Mouse (Mus musculus): ENCODE data around the gene Grrp1. TPM values are rescaled to one million over a fixed set of nuclear protein-coding genes. Genes with fewer than 3 reads are reported as not detected.
"Not testable (repeated sequence)": the region's sequence is repeated elsewhere in the genome, so short reads cannot be mapped to it uniquely, and the experiment has no call there.

Gene Grrp1
- total RNA-seq (2014; rRNA removed): 13.7 and 18.4 TPM in 2 replicates
- 11.1 and 12.2 TPM in 2 replicates for polyA plus RNA-seq (2015; fragmentation: Nextera tagmentation; extraction: Ambion mirVana)

DNA sequence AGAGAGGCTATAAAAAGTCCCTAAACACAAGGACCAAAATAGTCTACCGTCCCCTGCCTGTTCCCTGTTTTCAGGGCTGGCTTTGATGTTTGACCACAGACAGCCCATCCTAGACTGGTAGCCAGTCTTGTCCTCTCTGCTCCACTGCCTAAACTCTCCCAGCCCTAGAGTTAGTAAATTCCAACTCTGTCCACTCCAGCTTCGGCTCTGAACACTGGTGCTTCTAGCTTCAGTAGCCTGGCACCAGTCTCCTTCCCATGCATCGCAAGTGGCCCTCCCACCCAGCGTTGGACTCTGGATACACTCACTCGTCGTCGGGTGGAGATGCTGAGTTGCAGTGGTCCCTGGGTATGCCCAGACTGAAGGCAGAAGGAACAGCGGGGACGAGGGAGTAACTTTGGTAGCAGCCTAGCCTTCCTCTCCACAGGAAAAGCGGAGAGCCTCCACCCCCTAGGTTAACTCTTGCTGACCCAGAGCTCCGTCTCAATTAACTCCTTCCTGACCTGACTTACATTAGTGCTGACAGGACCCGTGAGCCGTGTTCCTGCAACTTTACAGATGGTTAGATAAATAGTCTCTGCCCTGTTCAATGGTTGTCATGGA lies at the start of gene Grrp1:
Gene Grrp1 (minus strand): TSS at position 385 of the 603 bp plus-strand sequence.
- 2% methylated on average over 13 of the region's 13 CpGs for WGBS
- ATAC-seq (no peak), DNase-seq (ENCODE audit: low spot score) (peak; percentile 16)
- Histone ChIP-seq H3K9me3 (ENCODE audit: low read length) (no peaks in the 10 kb centered on the region), H3K9ac (replicated peaks; ENCODE audit: low read length) (no peak within 1 kb of the TSS), H3K4me2 (ENCODE audit: low read depth, low read length) (peak within 1 kb of the TSS; percentile 36), H3K27me3 (ENCODE audit: insufficient read depth, low read length) (peaks cover 15% of the 10 kb centered on the region), H3K36me3 (ENCODE audit: insufficient read depth, low read length) (no peaks in the 10 kb centered on the region), H3K27ac (peak within 1 kb of the TSS; percentile 46; the same call in 1 of the 2 replicates), H3K4me1 (ENCODE audit: insufficient read depth, low read length) (peaks cover 17% of the 10 kb centered on the region), H3K4me3 (ENCODE audit: low read length) (peak within 1 kb of the TSS; percentile 52)
- TF ChIP-seq CTCF (IDR thresholded peaks at IDR 0.05; ENCODE audit: low read depth): no peak

- Histone ChIP-seq H3K4me2 (ENCODE audit: low read depth, low read length) (no peak overlapping the region), H3K27me3 (ENCODE audit: insufficient read depth, low read length) (no peaks in the 10 kb centered on the region), H3K36me3 (ENCODE audit: insufficient read depth, low read length) (no peaks in the 10 kb centered on the region), H3K4me1 (ENCODE audit: insufficient read depth, low read length) (no peaks in the 10 kb centered on the region), H3K9ac (replicated peaks; ENCODE audit: low read length) (no peak overlapping the region), H3K27ac (no peak overlapping the region), H3K9me3 (ENCODE audit: low read length) (no peaks in the 10 kb centered on the region), H3K4me3 (ENCODE audit: low read length) (no peak overlapping the region)
- ATAC-seq (no peak), DNase-seq (ENCODE audit: low spot score) (no peak)
- WGBS: 80% methylated on average over 4 of the region's 5 CpGs
- no peak for TF ChIP-seq CTCF (IDR thresholded peaks at IDR 0.05; ENCODE audit: low read depth)
Observed at GRCm38 (mm10) chr4:134302084-134302483, 48.2 kb upstream of the Grrp1 start.

DNA sequence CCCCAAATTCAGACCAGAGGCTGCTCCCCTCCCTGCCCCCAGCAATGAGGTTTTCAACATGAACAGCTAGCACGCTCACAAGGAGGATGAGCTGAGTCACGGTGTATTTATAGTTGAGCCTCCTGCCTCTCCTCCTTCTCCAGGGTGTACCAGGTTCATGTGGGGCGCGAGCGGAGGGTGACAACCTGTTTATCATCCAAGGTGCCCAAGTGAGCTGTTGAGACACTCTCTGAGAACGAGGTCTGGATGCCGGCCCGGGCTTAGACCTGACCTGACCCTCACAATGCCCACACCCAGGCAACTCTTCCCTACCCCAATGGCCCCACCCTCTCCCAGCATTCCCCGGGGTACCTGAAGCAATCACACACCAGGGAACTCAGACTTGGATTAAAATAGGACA lies 46.4 kb upstream of the Grrp1 start:
- H3K36me3 ChIP-seq (ENCODE audit: insufficient read depth, low read length): no peaks in the 10 kb centered on the region
- no peaks in the 10 kb centered on the region for H3K27me3 ChIP-seq (ENCODE audit: insufficient read depth, low read length)
- 72% methylated on average over 9 of the region's 9 CpGs for WGBS
- no peak overlapping the region for H3K4me3 ChIP-seq (ENCODE audit: low read length)
- no peaks in the 10 kb centered on the region for H3K9me3 ChIP-seq (ENCODE audit: low read length)
- no peaks in the 10 kb centered on the region for H3K4me1 ChIP-seq (ENCODE audit: insufficient read depth, low read length)
- no peak for ATAC-seq
- H3K4me2 ChIP-seq (ENCODE audit: low read depth, low read length): no peak overlapping the region
- H3K27ac ChIP-seq: no peak overlapping the region
- TF ChIP-seq CTCF (IDR thresholded peaks at IDR 0.05; ENCODE audit: low read depth): no peak
- no peak overlapping the region for H3K9ac ChIP-seq (replicated peaks; ENCODE audit: low read length)
- DNase-seq (ENCODE audit: low spot score): no peak

GRCm38 (mm10) chr4:134299498-134299810 lies 45.5 kb upstream of the Grrp1 start:
- no peak for DNase-seq (ENCODE audit: low spot score)
- no peak overlapping the region for H3K9ac ChIP-seq (replicated peaks; ENCODE audit: low read length)
- H3K36me3 ChIP-seq (ENCODE audit: insufficient read depth, low read length): no peaks in the 10 kb centered on the region
- H3K27ac ChIP-seq: no peak overlapping the region
- H3K4me2 ChIP-seq (ENCODE audit: low read depth, low read length): no peak overlapping the region
- 53% methylated on average over 4 of the region's 4 CpGs for WGBS
- TF ChIP-seq CTCF (IDR thresholded peaks at IDR 0.05; ENCODE audit: low read depth): no peak
- H3K9me3 ChIP-seq (ENCODE audit: low read length): no peaks in the 10 kb centered on the region
- no peaks in the 10 kb centered on the region for H3K4me1 ChIP-seq (ENCODE audit: insufficient read depth, low read length)
- ATAC-seq: no peak
- H3K27me3 ChIP-seq (ENCODE audit: insufficient read depth, low read length): no peaks in the 10 kb centered on the region
- no peak overlapping the region for H3K4me3 ChIP-seq (ENCODE audit: low read length)

- WGBS: 80% methylated on average over 19 of the region's 19 CpGs
- no peaks in the 10 kb centered on the region for H3K4me1 ChIP-seq (ENCODE audit: insufficient read depth, low read length)
- ATAC-seq (no peak), DNase-seq (ENCODE audit: low spot score) (no peak)
- H3K9ac ChIP-seq (replicated peaks; ENCODE audit: low read length): no peak overlapping the region
- no peak overlapping the region for H3K4me3 ChIP-seq (ENCODE audit: low read length)
- no peak for TF ChIP-seq CTCF (IDR thresholded peaks at IDR 0.05; ENCODE audit: low read depth)
- H3K9me3 ChIP-seq (ENCODE audit: low read length): no peaks in the 10 kb centered on the region
- no peaks in the 10 kb centered on the region for H3K36me3 ChIP-seq (ENCODE audit: insufficient read depth, low read length)
- H3K4me2 ChIP-seq (ENCODE audit: low read depth, low read length): no peak overlapping the region
- no peak overlapping the region for H3K27ac ChIP-seq
- H3K27me3 ChIP-seq (ENCODE audit: insufficient read depth, low read length): no peaks in the 10 kb centered on the region
Observed at GRCm38 (mm10) chr4:134298626-134299497, 45.0 kb upstream of the Grrp1 start.

GRCm38 (mm10) chr4:134297369-134297768 lies 43.5 kb upstream of the Grrp1 start:
- 93% methylated on average over 8 of the region's 8 CpGs for WGBS
- H3K36me3 ChIP-seq (ENCODE audit: insufficient read depth, low read length): no peaks in the 10 kb centered on the region
- H3K4me1 ChIP-seq (ENCODE audit: insufficient read depth, low read length): no peaks in the 10 kb centered on the region
- H3K27ac ChIP-seq: no peak overlapping the region
- no peak overlapping the region for H3K9ac ChIP-seq (replicated peaks; ENCODE audit: low read length)
- no peak overlapping the region for H3K4me3 ChIP-seq (ENCODE audit: low read length)
- no peaks in the 10 kb centered on the region for H3K9me3 ChIP-seq (ENCODE audit: low read length)
- H3K4me2 ChIP-seq (ENCODE audit: low read depth, low read length): no peak overlapping the region
- no peaks in the 10 kb centered on the region for H3K27me3 ChIP-seq (ENCODE audit: insufficient read depth, low read length)
- ATAC-seq (no peak), DNase-seq (ENCODE audit: low spot score) (no peak)
- no peak for TF ChIP-seq CTCF (IDR thresholded peaks at IDR 0.05; ENCODE audit: low read depth)

DNA sequence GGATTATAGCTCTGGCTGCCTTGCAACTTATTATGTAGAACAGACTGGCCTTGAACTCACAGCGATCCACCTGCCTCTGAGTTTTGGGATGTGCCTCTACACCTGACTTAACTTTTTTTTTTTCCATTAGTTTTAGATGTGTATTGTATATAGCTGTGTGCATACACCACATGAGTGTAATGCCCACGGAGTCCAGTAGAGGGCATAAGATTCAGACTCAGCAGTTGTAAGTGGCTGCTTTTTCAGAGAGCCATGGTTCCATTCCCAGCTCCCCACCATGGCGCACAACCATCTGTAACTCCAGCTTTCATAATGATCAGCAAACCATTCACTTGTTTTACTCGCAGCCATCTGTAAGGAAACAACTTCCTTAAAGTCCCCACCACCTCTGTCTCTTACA lies 42.6 kb upstream of the Grrp1 start:
- whole genome bisulfite sequencing: 94% methylated on average over 4 of the region's 4 CpGs
- Histone ChIP-seq H3K4me1 (ENCODE audit: insufficient read depth, low read length) (no peaks in the 10 kb centered on the region), H3K36me3 (ENCODE audit: insufficient read depth, low read length) (no peaks in the 10 kb centered on the region), H3K4me2 (ENCODE audit: low read depth, low read length) (no peak overlapping the region), H3K9me3 (ENCODE audit: low read length) (no peaks in the 10 kb centered on the region), H3K4me3 (ENCODE audit: low read length) (no peak overlapping the region), H3K27me3 (ENCODE audit: insufficient read depth, low read length) (no peaks in the 10 kb centered on the region), H3K27ac (no peak overlapping the region), H3K9ac (replicated peaks; ENCODE audit: low read length) (no peak overlapping the region)
- ATAC-seq (no peak), DNase-seq (ENCODE audit: low spot score) (no peak)
- TF ChIP-seq CTCF (IDR thresholded peaks at IDR 0.05; ENCODE audit: low read depth): 0 out of 2 replicates have a peak, but pooled peaks have one; percentile 1

- H3K4me3 ChIP-seq (ENCODE audit: low read length); H3K4me1 ChIP-seq (ENCODE audit: insufficient read depth, low read length); H3K9ac ChIP-seq (replicated peaks; ENCODE audit: low read length); H3K27ac ChIP-seq; H3K9me3 ChIP-seq (ENCODE audit: low read length); H3K36me3 ChIP-seq (ENCODE audit: insufficient read depth, low read length); H3K4me2 ChIP-seq (ENCODE audit: low read depth, low read length); H3K27me3 ChIP-seq (ENCODE audit: insufficient read depth, low read length); DNase-seq (ENCODE audit: low spot score); ATAC-seq: not testable (repeated sequence)
- 78% methylated on average over 4 of the region's 4 CpGs for WGBS
Observed at GRCm38 (mm10) chr4:134296096-134296495, 42.2 kb upstream of the Grrp1 start.
